Mouse (Mus musculus) 3134 (cell line): ENCODE measurements around the gene Stau1.
A peak's percentile ranks its signal among the peaks of the same experiment; 100 is the strongest.

Experiments used
- DNase-seq: peaks from one replicate; pipeline ENCODE4 v3.0.0-alpha.2; 2011; ENCODE audit warnings: low spot score; ENCODE audit not compliant: insufficient read length; ENCODE audit errors: extremely low read depth

Stau1 gene

GRCm38 (mm10) chr2:166991945-166992344 is 4.2 kb downstream of the Stau1 start:
- DNase-seq = peak; percentile 32

GRCm38 (mm10) chr2:166990861-166991260 is 5.2 kb downstream of the Stau1 start:
- DNase-seq = no peak

- DNase-seq = no peak
Measured at GRCm38 (mm10) chr2:166983351-166983894, 12.7 kb downstream of the Stau1 start.

- no peak for DNase-seq
Measured at GRCm38 (mm10) chr2:166980161-166980560, 15.9 kb downstream of the Stau1 start.

GRCm38 (mm10) chr2:166977490-166977889 is 18.6 kb downstream of the Stau1 start:
- no peak for DNase-seq

- DNase-seq = no peak
Measured at GRCm38 (mm10) chr2:166976356-166976755, 19.7 kb downstream of the Stau1 start.

GRCm38 (mm10) chr2:166974177-166974872 is 21.8 kb downstream of the Stau1 start:
- no peak for DNase-seq

GRCm38 (mm10) chr2:166973153-166973552 is 22.9 kb downstream of the Stau1 start:
- DNase-seq = no peak

- DNase-seq = no peak
Measured at GRCm38 (mm10) chr2:166964773-166965172, 31.3 kb downstream of the Stau1 start.

GRCm38 (mm10) chr2:166963257-166963656 is 32.8 kb downstream of the Stau1 start:
- no peak for DNase-seq

- peak; percentile 33 for DNase-seq
Measured at GRCm38 (mm10) chr2:166960648-166961330, 35.3 kb downstream of the Stau1 start.

GRCm38 (mm10) chr2:166956805-166957204 is 39.3 kb downstream of the Stau1 start:
- DNase-seq = no peak

- no peak for DNase-seq
Measured at GRCm38 (mm10) chr2:166952151-166952550, 43.9 kb downstream of the Stau1 start.

GRCm38 (mm10) chr2:166950853-166951648 is 45.0 kb downstream of the Stau1 start:
- no peak for DNase-seq

GRCm38 (mm10) chr2:166948936-166949335 is 47.2 kb downstream of the Stau1 start:
- DNase-seq = no peak

- DNase-seq = no peak
Measured at GRCm38 (mm10) chr2:166948246-166948645, 47.9 kb downstream of the Stau1 start.

- DNase-seq = no peak
Measured at GRCm38 (mm10) chr2:166945456-166945855, 50.6 kb downstream of the Stau1 start.

GRCm38 (mm10) chr2:166944346-166944745 is 51.8 kb downstream of the Stau1 start:
- no peak for DNase-seq

- DNase-seq = no peak
Measured at GRCm38 (mm10) chr2:166943146-166943545, 53.0 kb downstream of the Stau1 start.

- no peak for DNase-seq
Measured at GRCm38 (mm10) chr2:166936166-166936565, 59.9 kb downstream of the Stau1 start.

GRCm38 (mm10) chr2:166935582-166935981 is 60.5 kb downstream of the Stau1 start:
- DNase-seq = no peak
